Mouse (Mus musculus): ENCODE results near the gene Etv6. TPM values are rescaled to one million over a fixed set of nuclear protein-coding genes. Genes with fewer than 3 reads are reported as not detected.
"Not testable (repeated sequence)": the region's sequence is repeated elsewhere in the genome, so short reads cannot be mapped to it uniquely, and the experiment has no call there.

The Etv6 gene
- polyA plus RNA-seq, 2 experiments = 13.9 to 16.5 TPM

DNA sequence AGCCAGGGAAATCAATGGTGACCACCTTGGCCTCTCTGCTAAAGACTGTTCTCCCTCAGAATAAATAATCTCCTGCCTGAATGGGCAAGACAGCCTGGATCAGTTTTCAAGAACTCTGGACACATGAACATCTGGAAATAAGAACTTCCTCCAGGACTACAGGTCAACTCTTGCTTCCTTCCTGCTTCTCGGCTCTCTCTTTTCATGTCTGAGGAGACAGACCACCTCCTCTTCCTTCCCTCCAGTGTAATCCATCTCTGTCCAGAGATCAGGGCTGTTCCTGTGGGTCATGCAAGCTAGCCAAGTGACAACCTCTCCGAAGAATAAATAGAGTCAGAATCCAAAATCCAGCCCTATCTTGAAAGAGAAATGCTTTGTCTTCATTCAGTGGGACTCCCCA, 37.6 kb upstream of the Etv6 start:
- DNase-seq (ENCODE audit: low spot score) (no peak), ATAC-seq (ENCODE audit: low FRiP score, low read depth) (no peak)
- H3K27me3 ChIP-seq (ENCODE audit: control insufficient read depth, insufficient read depth, low read length) = no peaks in the 10 kb centered on the region
- no peaks in the 10 kb centered on the region for H3K4me1 ChIP-seq (ENCODE audit: control insufficient read depth, insufficient read depth, low read length)
- no peaks in the 10 kb centered on the region for H3K9me3 ChIP-seq (ENCODE audit: control insufficient read depth, low read length)
- TF ChIP-seq POLR2A (IDR thresholded peaks at IDR 0.05; ENCODE audit: borderline replicate concordance, extremely low read depth, insufficient read depth, insufficient read length) = no peak
- no peak overlapping the region for H3K4me2 ChIP-seq (replicated peaks; ENCODE audit: low read depth, low read length, severe bottlenecking)
- H3K9ac ChIP-seq (ENCODE audit: low read depth, low read length, severe bottlenecking) = no peak overlapping the region
- WGBS = 50% methylated on average over 2 of the region's 2 CpGs
- H3K36me3 ChIP-seq (ENCODE audit: control insufficient read depth, insufficient read depth, low read length) = no peaks in the 10 kb centered on the region
- no peak overlapping the region for H3K27ac ChIP-seq (replicated peaks; ENCODE audit: low read depth, low read length)
- no peak overlapping the region for H3K4me3 ChIP-seq (replicated peaks; ENCODE audit: low read length)

DNA sequence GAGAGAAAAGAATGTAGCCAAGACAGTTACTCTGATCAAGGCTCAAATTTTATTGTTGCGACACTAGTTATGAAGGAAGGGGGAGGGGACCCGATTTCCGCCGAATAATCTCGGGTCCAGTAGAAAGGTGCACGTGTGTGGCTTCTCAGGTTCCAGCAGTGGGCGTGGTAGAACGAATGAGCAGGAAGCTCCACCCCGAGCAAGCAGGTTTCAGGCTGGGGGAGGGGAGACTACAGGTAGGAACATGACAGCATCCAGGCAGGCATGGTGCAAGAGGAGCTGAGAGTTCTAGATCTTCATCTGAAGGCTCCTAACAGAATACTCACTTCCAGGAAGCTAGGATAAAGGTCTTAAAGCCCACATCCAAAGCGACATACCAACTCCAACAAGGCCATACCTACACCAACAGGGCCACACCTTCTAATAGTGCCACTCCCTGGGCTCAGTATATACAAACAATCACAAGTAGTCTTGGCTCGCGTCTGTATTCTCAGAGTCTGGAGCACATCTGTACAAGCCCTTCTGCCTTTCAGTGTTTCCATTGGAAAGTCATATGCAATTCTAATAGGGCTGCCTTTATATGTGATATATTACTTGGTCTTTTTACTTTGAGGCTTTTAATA, 20.9 kb upstream of the Etv6 start:
- H3K4me1 ChIP-seq (ENCODE audit: control insufficient read depth, insufficient read depth, low read length); H3K27ac ChIP-seq (replicated peaks; ENCODE audit: low read depth, low read length); H3K4me3 ChIP-seq (replicated peaks; ENCODE audit: low read length); H3K9me3 ChIP-seq (ENCODE audit: control insufficient read depth, low read length); H3K36me3 ChIP-seq (ENCODE audit: control insufficient read depth, insufficient read depth, low read length); H3K27me3 ChIP-seq (ENCODE audit: control insufficient read depth, insufficient read depth, low read length); DNase-seq (ENCODE audit: low spot score); H3K9ac ChIP-seq (ENCODE audit: low read depth, low read length, severe bottlenecking); H3K4me2 ChIP-seq (replicated peaks; ENCODE audit: low read depth, low read length, severe bottlenecking); ATAC-seq (ENCODE audit: low FRiP score, low read depth): not testable (repeated sequence)
- WGBS = 66% methylated on average over 4 of the region's 12 CpGs

DNA sequence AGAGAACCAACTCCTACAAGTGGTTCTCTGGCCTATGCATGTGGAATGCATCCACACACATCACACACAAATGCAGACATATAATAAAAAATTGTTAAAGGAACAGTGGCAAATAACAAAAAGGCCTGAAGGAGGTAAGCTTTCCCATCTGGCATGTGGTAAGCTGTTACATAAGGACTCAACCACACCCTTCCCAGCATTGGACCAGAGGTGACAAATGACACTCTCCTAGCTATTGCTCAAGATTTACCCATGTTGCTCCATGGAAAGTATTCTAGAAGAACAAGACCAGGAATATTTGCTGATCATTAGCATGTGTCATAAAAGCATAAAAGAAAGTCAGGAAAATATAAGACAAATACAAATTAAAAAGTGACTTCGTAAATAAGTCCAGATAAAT, 16.7 kb upstream of the Etv6 start:
- ATAC-seq (ENCODE audit: low FRiP score, low read depth) = no peak
- TF ChIP-seq POLR2A (IDR thresholded peaks at IDR 0.05; ENCODE audit: borderline replicate concordance, extremely low read depth, insufficient read depth, insufficient read length) = no peak

DNA sequence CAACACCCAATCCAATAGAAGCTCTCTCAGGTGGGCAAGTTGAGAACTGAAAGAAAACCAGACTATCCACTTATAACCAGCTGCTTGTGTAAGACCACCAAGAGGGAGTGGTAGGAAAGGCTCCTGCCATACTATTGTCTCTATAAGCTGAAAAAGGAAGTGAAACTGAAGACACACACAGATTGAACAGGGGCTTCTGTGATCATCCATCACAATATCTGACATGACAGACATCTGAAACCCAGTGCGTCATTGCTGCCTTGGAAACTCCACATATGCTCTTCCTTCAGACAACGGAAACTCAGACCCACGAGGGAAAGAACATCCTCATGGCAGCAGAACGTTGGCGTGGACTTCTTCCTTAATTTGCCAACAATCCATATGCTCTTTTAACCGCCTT, 14.7 kb upstream of the Etv6 start:
- 77% methylated on average over 6 of the region's 6 CpGs for WGBS
- TF ChIP-seq POLR2A (IDR thresholded peaks at IDR 0.05; ENCODE audit: borderline replicate concordance, extremely low read depth, insufficient read depth, insufficient read length) = no peak
- Histone ChIP-seq H3K9ac (ENCODE audit: low read depth, low read length, severe bottlenecking) (no peak overlapping the region), H3K4me2 (replicated peaks; ENCODE audit: low read depth, low read length, severe bottlenecking) (no peak overlapping the region), H3K27ac (replicated peaks; ENCODE audit: low read depth, low read length) (no peak overlapping the region), H3K36me3 (ENCODE audit: control insufficient read depth, insufficient read depth, low read length) (no peaks in the 10 kb centered on the region), H3K9me3 (ENCODE audit: control insufficient read depth, low read length) (no peaks in the 10 kb centered on the region), H3K4me3 (replicated peaks; ENCODE audit: low read length) (no peak overlapping the region), H3K4me1 (ENCODE audit: control insufficient read depth, insufficient read depth, low read length) (no peaks in the 10 kb centered on the region), H3K27me3 (ENCODE audit: control insufficient read depth, insufficient read depth, low read length) (no peaks in the 10 kb centered on the region)
- DNase-seq (ENCODE audit: low spot score) (no peak), ATAC-seq (ENCODE audit: low FRiP score, low read depth) (no peak)

More for the DNA sequence above, 16.7 kb upstream of the Etv6 start:
- DNase-seq (ENCODE audit: low spot score) = no peak
- WGBS = 93% methylated on average over 1 of the region's 1 CpGs
- H3K4me2 ChIP-seq (replicated peaks; ENCODE audit: low read depth, low read length, severe bottlenecking) = no peak overlapping the region
- H3K36me3 ChIP-seq (ENCODE audit: control insufficient read depth, insufficient read depth, low read length) = no peaks in the 10 kb centered on the region
- H3K27me3 ChIP-seq (ENCODE audit: control insufficient read depth, insufficient read depth, low read length) = no peaks in the 10 kb centered on the region
- no peak overlapping the region for H3K4me3 ChIP-seq (replicated peaks; ENCODE audit: low read length)
- no peak overlapping the region for H3K27ac ChIP-seq (replicated peaks; ENCODE audit: low read depth, low read length)
- H3K9ac ChIP-seq (ENCODE audit: low read depth, low read length, severe bottlenecking) = no peak overlapping the region
- no peaks in the 10 kb centered on the region for H3K4me1 ChIP-seq (ENCODE audit: control insufficient read depth, insufficient read depth, low read length)
- no peaks in the 10 kb centered on the region for H3K9me3 ChIP-seq (ENCODE audit: control insufficient read depth, low read length)

DNA sequence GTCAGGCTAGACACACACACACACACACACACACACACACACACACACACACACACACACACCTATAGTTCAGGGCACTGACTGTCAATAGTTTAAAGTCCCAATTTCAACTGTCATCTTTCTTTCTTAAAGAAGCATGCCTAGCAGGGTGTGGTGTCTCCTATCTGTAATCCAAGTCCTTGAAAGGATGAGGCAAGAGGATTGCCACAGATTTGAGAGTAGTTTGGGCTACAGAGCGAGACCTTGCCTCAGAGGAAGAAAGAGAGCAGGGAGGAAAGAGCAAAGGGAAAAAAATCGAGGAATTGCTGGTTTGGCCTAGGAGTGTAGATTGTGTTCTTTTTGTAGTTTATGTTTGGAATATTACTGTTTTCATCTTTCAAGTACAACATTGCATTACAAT, 9.2 kb upstream of the Etv6 start:
- Histone ChIP-seq H3K27me3 (ENCODE audit: control insufficient read depth, insufficient read depth, low read length) (no peaks in the 10 kb centered on the region), H3K36me3 (ENCODE audit: control insufficient read depth, insufficient read depth, low read length) (no peaks in the 10 kb centered on the region), H3K27ac (replicated peaks; ENCODE audit: low read depth, low read length) (no peak overlapping the region), H3K4me2 (replicated peaks; ENCODE audit: low read depth, low read length, severe bottlenecking) (no peak overlapping the region), H3K9me3 (ENCODE audit: control insufficient read depth, low read length) (no peaks in the 10 kb centered on the region), H3K9ac (ENCODE audit: low read depth, low read length, severe bottlenecking) (no peak overlapping the region), H3K4me3 (replicated peaks; ENCODE audit: low read length) (no peak overlapping the region), H3K4me1 (ENCODE audit: control insufficient read depth, insufficient read depth, low read length) (no peaks in the 10 kb centered on the region)
- no peak for ATAC-seq (ENCODE audit: low FRiP score, low read depth)
- 88% methylated on average over 2 of the region's 2 CpGs for WGBS
- no peak for DNase-seq (ENCODE audit: low spot score)
- no peak for TF ChIP-seq POLR2A (IDR thresholded peaks at IDR 0.05; ENCODE audit: borderline replicate concordance, extremely low read depth, insufficient read depth, insufficient read length)

DNA sequence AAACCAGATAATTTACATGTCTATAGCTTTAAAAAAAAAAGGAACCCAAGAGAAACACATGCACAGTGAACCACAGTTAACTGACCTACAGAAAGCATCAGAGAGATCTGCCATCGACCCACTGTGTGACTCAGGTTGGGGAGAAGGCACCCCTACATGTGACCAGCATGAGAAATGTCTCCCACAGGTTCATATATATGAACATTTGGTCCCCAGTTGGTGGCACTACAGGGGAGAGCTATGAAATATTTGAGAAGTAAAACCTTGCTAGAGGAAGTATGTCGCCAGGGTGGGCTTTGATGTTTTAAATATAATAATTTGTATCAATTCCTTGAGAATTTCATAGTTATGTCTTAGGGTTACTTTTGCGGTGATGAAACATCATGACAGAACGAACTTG, 8.5 kb upstream of the Etv6 start:
- Histone ChIP-seq H3K27me3 (ENCODE audit: control insufficient read depth, insufficient read depth, low read length) (no peaks in the 10 kb centered on the region), H3K4me1 (ENCODE audit: control insufficient read depth, insufficient read depth, low read length) (no peaks in the 10 kb centered on the region), H3K4me2 (replicated peaks; ENCODE audit: low read depth, low read length, severe bottlenecking) (no peak overlapping the region), H3K4me3 (replicated peaks; ENCODE audit: low read length) (no peak overlapping the region), H3K36me3 (ENCODE audit: control insufficient read depth, insufficient read depth, low read length) (no peaks in the 10 kb centered on the region), H3K27ac (replicated peaks; ENCODE audit: low read depth, low read length) (no peak overlapping the region), H3K9ac (ENCODE audit: low read depth, low read length, severe bottlenecking) (no peak overlapping the region), H3K9me3 (ENCODE audit: control insufficient read depth, low read length) (no peaks in the 10 kb centered on the region)
- no peak for ATAC-seq (ENCODE audit: low FRiP score, low read depth)
- no peak for DNase-seq (ENCODE audit: low spot score)
- 91% methylated on average over 4 of the region's 4 CpGs for WGBS
- TF ChIP-seq POLR2A (IDR thresholded peaks at IDR 0.05; ENCODE audit: borderline replicate concordance, extremely low read depth, insufficient read depth, insufficient read length) = no peak
